Mouse (Mus musculus): ENCODE results near the gene Gch1. TPM values are rescaled to one million over a fixed set of nuclear protein-coding genes. Genes with fewer than 3 reads are reported as not detected.
A peak's percentile ranks its signal among the peaks of the same experiment; 100 is the strongest.

Gch1 gene
- polyA plus RNA-seq, 1 experiment from 2014 or later: 37.1 TPM

- Histone ChIP-seq H3K36me3 (ENCODE audit: control insufficient read depth, insufficient read depth) (no peaks in the 10 kb centered on the region), H3K4me3 (ENCODE audit: low read depth, low read length) (no peak overlapping the region), H3K27me3 (replicated peaks; ENCODE audit: control insufficient read depth, insufficient read depth, low read length) (no peaks in the 10 kb centered on the region), H3K9me3 (ENCODE audit: control insufficient read depth) (no peaks in the 10 kb centered on the region), H3K27ac (ENCODE audit: low read depth, low read length) (peak overlapping the region; percentile 16; the same call in 1 of the 2 replicates), H3K4me1 (replicated peaks; ENCODE audit: control insufficient read depth, insufficient read depth, low read length) (peaks cover 8% of the 10 kb centered on the region; the same call in 1 of the 2 replicates), H3K4me2 (replicated peaks; ENCODE audit: low read depth) (no peak overlapping the region), H3K9ac (ENCODE audit: low read depth, low read length) (no peak overlapping the region)
- 34% methylated on average over 5 of the region's 5 CpGs for whole genome bisulfite sequencing
- no peak for TF ChIP-seq CTCF (IDR thresholded peaks at IDR 0.05; ENCODE audit: low read depth)
- ATAC-seq: peak; percentile 91
Observed at GRCm38 (mm10) chr14:47136637-47137036, 52.6 kb downstream of the Gch1 start.

GRCm38 (mm10) chr14:47133948-47134347 lies 55.3 kb downstream of the Gch1 start:
- peak; percentile 24; the same call in 1 of the 2 replicates for ATAC-seq
- no peaks in the 10 kb centered on the region for H3K27me3 ChIP-seq (replicated peaks; ENCODE audit: control insufficient read depth, insufficient read depth, low read length)
- 37% methylated on average over 10 of the region's 10 CpGs for WGBS
- H3K9me3 ChIP-seq (ENCODE audit: control insufficient read depth): no peaks in the 10 kb centered on the region
- H3K9ac ChIP-seq (ENCODE audit: low read depth, low read length): no peak overlapping the region
- no peak overlapping the region for H3K27ac ChIP-seq (ENCODE audit: low read depth, low read length)
- peaks cover 8% of the 10 kb centered on the region; the same call in 1 of the 2 replicates for H3K4me1 ChIP-seq (replicated peaks; ENCODE audit: control insufficient read depth, insufficient read depth, low read length)
- TF ChIP-seq CTCF (IDR thresholded peaks at IDR 0.05; ENCODE audit: low read depth): no peak
- no peak overlapping the region for H3K4me3 ChIP-seq (ENCODE audit: low read depth, low read length)
- H3K4me2 ChIP-seq (replicated peaks; ENCODE audit: low read depth): no peak overlapping the region
- H3K36me3 ChIP-seq (ENCODE audit: control insufficient read depth, insufficient read depth): no peaks in the 10 kb centered on the region

- no peak for TF ChIP-seq CTCF (IDR thresholded peaks at IDR 0.05; ENCODE audit: low read depth)
- ATAC-seq: no peak
- WGBS: 70% methylated on average over 5 of the region's 5 CpGs
Observed at GRCm38 (mm10) chr14:47127987-47128386, 61.2 kb downstream of the Gch1 start.

DNA sequence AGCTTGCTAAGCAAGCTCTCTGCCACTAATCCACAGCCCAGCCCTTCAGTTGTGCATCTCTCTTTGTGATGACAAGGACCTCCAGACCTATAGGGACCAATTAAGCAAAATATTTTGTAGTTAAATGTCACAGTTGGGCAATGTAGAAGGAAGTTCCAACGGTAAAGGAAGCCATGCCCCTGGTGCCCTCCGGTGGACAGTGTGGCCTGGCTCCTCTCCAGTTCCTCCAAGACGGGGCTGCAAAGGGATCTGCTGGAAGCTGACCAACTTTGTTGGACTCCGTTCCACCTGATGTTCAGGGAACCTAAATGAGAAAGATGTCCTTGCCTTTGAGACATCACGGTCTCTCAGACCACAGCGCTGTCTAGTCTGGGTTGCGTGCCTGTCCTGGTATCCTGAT lies 71.7 kb downstream of the Gch1 start:
- H3K9ac ChIP-seq (ENCODE audit: low read depth, low read length): no peak overlapping the region
- H3K9me3 ChIP-seq (ENCODE audit: control insufficient read depth): no peaks in the 10 kb centered on the region
- H3K27ac ChIP-seq (ENCODE audit: low read depth, low read length): no peak overlapping the region
- H3K27me3 ChIP-seq (replicated peaks; ENCODE audit: control insufficient read depth, insufficient read depth, low read length): no peaks in the 10 kb centered on the region
- no peaks in the 10 kb centered on the region for H3K4me1 ChIP-seq (replicated peaks; ENCODE audit: control insufficient read depth, insufficient read depth, low read length)
- H3K4me2 ChIP-seq (replicated peaks; ENCODE audit: low read depth): no peak overlapping the region
- TF ChIP-seq CTCF (IDR thresholded peaks at IDR 0.05; ENCODE audit: low read depth): peak; percentile 55
- no peak overlapping the region for H3K4me3 ChIP-seq (ENCODE audit: low read depth, low read length)
- no peak for ATAC-seq
- WGBS: 64% methylated on average over 7 of the region's 7 CpGs
- H3K36me3 ChIP-seq (ENCODE audit: control insufficient read depth, insufficient read depth): no peaks in the 10 kb centered on the region

More at GRCm38 (mm10) chr14:47127987-47128386, 61.2 kb downstream of the Gch1 start:
- Histone ChIP-seq H3K27me3 (replicated peaks; ENCODE audit: control insufficient read depth, insufficient read depth, low read length) (no peaks in the 10 kb centered on the region), H3K27ac (ENCODE audit: low read depth, low read length) (no peak overlapping the region), H3K9ac (ENCODE audit: low read depth, low read length) (no peak overlapping the region), H3K36me3 (ENCODE audit: control insufficient read depth, insufficient read depth) (no peaks in the 10 kb centered on the region), H3K4me3 (ENCODE audit: low read depth, low read length) (no peak overlapping the region), H3K4me1 (replicated peaks; ENCODE audit: control insufficient read depth, insufficient read depth, low read length) (no peaks in the 10 kb centered on the region), H3K4me2 (replicated peaks; ENCODE audit: low read depth) (no peak overlapping the region), H3K9me3 (ENCODE audit: control insufficient read depth) (no peaks in the 10 kb centered on the region)

DNA sequence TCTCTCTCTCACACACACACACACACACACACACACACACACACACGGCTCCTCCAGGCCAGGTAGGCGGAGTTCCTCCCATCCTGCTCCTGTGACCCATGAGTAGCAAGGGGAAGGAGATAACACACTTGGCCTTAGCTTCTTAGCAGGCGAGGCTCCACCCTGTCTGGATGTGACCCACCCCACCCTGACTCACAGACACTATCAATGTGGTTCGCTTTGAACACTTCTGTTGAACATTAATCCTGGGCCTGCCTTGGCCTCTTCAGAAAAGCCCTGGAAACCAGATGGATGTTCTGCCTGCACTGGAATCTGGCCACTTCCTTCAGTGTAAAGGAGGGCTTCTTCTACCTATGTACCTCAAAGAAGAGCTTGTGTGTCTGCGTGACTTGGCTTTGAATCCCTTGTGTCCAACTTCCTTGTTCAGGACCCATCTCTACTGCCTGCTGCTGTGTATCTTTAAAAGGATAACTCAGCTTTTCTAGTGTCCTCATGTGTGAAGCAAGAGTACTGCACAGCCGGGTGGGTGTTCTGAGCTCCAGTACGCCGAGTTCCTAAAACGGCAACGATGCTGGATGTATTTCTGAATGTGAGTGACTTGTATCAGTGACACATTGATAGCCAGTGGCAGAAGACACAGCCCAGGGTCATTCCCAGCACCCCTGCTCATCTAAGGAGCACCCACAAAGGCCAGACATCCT lies 73.0 kb downstream of the Gch1 start:
- no peak for TF ChIP-seq CTCF (IDR thresholded peaks at IDR 0.05; ENCODE audit: low read depth)
- peak overlapping the region; percentile 42 for H3K27ac ChIP-seq (ENCODE audit: low read depth, low read length)

GRCm38 (mm10) chr14:47115154-47115553 lies 74.1 kb downstream of the Gch1 start:
- peak; percentile 36 for ATAC-seq
- WGBS: 40% methylated on average over 9 of the region's 9 CpGs
- H3K9me3 ChIP-seq (ENCODE audit: control insufficient read depth): no peaks in the 10 kb centered on the region
- H3K4me3 ChIP-seq (ENCODE audit: low read depth, low read length): no peak overlapping the region
- no peak overlapping the region for H3K4me2 ChIP-seq (replicated peaks; ENCODE audit: low read depth)
- H3K36me3 ChIP-seq (ENCODE audit: control insufficient read depth, insufficient read depth): no peaks in the 10 kb centered on the region
- H3K4me1 ChIP-seq (replicated peaks; ENCODE audit: control insufficient read depth, insufficient read depth, low read length): no peaks in the 10 kb centered on the region
- no peaks in the 10 kb centered on the region for H3K27me3 ChIP-seq (replicated peaks; ENCODE audit: control insufficient read depth, insufficient read depth, low read length)
- no peak overlapping the region for H3K27ac ChIP-seq (ENCODE audit: low read depth, low read length)
- no peak overlapping the region for H3K9ac ChIP-seq (ENCODE audit: low read depth, low read length)
- TF ChIP-seq CTCF (IDR thresholded peaks at IDR 0.05; ENCODE audit: low read depth): no peak

More for the DNA sequence above, 73.0 kb downstream of the Gch1 start:
- no peaks in the 10 kb centered on the region for H3K9me3 ChIP-seq (ENCODE audit: control insufficient read depth)
- H3K4me2 ChIP-seq (replicated peaks; ENCODE audit: low read depth): no peak overlapping the region
- H3K27me3 ChIP-seq (replicated peaks; ENCODE audit: control insufficient read depth, insufficient read depth, low read length): no peaks in the 10 kb centered on the region
- H3K4me1 ChIP-seq (replicated peaks; ENCODE audit: control insufficient read depth, insufficient read depth, low read length): no peaks in the 10 kb centered on the region
- no peak overlapping the region for H3K4me3 ChIP-seq (ENCODE audit: low read depth, low read length)
- WGBS: 51% methylated on average over 8 of the region's 10 CpGs
- no peak overlapping the region for H3K9ac ChIP-seq (ENCODE audit: low read depth, low read length)
- no peaks in the 10 kb centered on the region for H3K36me3 ChIP-seq (ENCODE audit: control insufficient read depth, insufficient read depth)
- ATAC-seq: peak; percentile 94
